Mouse (Mus musculus): ENCODE data around the gene Gucd1. TPM values are rescaled to one million over a fixed set of nuclear protein-coding genes. Genes with fewer than 3 reads are reported as not detected.

The Gucd1 gene
- polyA plus RNA-seq, 1 experiment from 2014 or later = 23.6 TPM

DNA sequence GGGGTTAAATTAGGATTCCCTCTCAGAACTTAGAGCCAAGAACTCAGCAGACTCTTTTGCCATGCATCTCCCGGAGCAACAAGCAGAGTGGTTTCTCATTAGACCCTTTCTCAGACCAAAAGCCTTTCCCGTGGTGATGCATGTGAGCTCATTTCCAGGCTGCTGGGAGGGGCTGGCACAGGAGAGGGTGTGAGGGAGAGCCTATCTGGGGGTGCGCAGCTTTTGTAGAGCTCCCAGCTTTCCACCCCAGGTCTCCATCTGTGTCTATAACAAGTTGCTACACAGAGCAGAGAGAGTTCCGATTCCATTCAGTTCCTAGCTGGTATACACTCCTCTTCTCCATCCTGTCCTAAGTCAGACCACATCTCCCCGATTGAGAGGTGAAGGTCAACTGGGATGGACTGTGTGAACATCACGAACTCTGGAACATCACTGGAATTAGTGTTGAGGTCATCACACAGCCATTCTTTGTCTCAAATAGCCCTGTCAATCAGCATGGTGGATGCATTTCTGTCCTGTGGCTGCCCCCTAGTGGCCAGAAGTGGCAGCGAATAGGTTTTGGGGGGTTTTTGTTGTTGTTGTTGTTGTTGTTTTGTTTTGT lies 78.5 kb downstream of the Gucd1 start:
- Histone ChIP-seq H3K27me3 (no peaks in the 10 kb centered on the region), H3K27ac (peak overlapping the region; percentile 51; the same call in 1 of the 2 replicates), H3K4me2 (no peak overlapping the region), H3K4me1 (peaks cover 15% of the 10 kb centered on the region; the same call in 1 of the 2 replicates), H3K36me3 (no peaks in the 10 kb centered on the region), H3K9me3 (no peaks in the 10 kb centered on the region), H3K4me3 (no peak overlapping the region), H3K9ac (no peak overlapping the region)
- WGBS = 37% methylated on average over 7 of the region's 7 CpGs
- ATAC-seq (ENCODE audit: borderline replicate concordance, extremely low read depth, low FRiP score, low TSS enrichment) = no peak

DNA sequence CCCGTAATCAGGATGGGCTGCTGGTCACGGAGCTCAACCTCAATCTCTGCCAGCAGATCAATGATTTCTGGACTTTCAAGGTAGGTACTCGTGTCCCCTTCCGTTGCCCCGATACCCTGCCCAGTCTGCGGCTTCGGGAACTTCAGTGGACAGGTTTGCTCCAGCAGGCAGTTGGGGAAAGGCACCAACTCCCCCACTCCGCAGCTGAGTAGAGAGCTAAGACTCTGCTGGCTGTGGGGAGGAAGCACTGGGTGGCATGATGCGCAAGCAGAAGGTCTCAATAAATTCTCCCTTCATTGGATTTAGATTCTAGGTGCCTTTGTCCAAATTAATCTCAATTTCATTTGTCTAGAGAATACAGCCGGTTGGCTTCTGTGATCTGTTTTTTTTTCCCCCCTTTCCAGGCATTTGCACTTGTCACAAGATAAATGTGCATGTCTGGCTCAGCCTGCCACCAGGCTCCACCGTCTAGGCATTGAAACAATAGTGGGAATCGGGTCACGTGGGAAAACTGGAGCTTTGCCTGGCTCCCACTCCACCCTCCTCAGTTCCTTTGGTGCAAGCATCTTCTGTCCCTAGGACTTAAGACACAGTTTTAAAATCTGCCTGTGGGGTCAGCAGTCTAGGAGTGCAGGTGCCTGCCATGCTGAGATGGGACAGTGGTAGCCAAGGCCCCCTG lies 79.5 kb downstream of the Gucd1 start:
- Histone ChIP-seq H3K4me3 (no peak overlapping the region), H3K4me2 (no peak overlapping the region), H3K27ac (no peak overlapping the region), H3K27me3 (no peaks in the 10 kb centered on the region), H3K9ac (no peak overlapping the region), H3K4me1 (peaks cover 13% of the 10 kb centered on the region; the same call in 1 of the 2 replicates), H3K36me3 (no peaks in the 10 kb centered on the region), H3K9me3 (no peaks in the 10 kb centered on the region)
- peak; percentile 11; the same call in 1 of the 2 replicates for ATAC-seq (ENCODE audit: borderline replicate concordance, extremely low read depth, low FRiP score, low TSS enrichment)
- 61% methylated on average over 13 of the region's 13 CpGs for WGBS

DNA sequence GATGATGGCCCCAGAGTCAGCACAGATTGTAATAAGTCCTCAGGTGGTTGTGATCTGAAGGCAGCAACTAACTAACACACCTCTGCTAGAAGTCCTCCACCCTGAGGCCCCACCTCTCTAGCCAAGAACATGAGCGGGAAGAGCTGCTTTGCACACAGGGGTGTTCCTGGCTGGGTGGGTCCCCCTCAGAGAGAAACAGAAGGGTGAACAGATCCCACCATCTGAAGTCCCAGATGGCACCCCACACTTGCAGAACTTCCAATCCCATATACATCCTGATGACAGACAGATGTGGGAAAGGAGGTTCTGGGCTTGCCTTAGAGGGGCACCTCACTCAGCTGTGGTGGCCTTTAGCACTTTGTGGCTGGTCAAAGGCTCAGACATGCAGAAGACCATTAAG lies 80.5 kb downstream of the Gucd1 start:
- WGBS = 100% methylated on average over 1 of the region's 1 CpGs
- H3K27ac ChIP-seq = no peak overlapping the region
- no peak overlapping the region for H3K4me2 ChIP-seq
- no peak overlapping the region for H3K9ac ChIP-seq
- H3K4me3 ChIP-seq = no peak overlapping the region
- ATAC-seq (ENCODE audit: borderline replicate concordance, extremely low read depth, low FRiP score, low TSS enrichment) = no peak
- no peaks in the 10 kb centered on the region for H3K9me3 ChIP-seq
- H3K36me3 ChIP-seq = no peaks in the 10 kb centered on the region
- H3K27me3 ChIP-seq = no peaks in the 10 kb centered on the region
- H3K4me1 ChIP-seq = peaks cover 13% of the 10 kb centered on the region; the same call in 1 of the 2 replicates

DNA sequence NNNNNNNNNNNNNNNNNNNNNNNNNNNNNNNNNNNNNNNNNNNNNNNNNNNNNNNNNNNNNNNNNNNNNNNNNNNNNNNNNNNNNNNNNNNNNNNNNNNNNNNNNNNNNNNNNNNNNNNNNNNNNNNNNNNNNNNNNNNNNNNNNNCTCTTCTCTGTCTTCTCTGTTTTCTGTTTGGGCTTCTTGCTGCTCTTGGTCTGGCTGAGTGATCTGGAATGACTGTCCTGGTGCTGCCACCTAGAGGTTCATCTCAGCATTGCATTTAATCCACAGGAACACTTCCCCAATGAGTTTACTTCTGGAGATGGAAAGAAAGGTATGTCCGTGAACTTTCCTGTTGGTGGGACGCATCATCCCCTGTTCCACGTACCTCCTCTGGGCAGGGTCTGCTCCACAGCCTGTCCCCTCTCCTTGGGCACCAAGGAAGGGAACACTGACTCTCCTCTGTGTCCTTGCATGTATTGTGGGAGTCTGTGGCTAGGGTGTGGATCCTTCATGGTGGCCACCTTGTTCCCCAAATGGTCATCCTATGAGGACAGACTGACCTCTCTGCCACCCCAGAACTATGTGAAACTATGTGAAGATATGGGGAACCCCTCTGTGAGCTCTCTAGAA lies 81.1 kb downstream of the Gucd1 start:
- H3K4me3 ChIP-seq = no peak overlapping the region
- H3K4me1 ChIP-seq = peaks cover 13% of the 10 kb centered on the region; the same call in 1 of the 2 replicates
- H3K9ac ChIP-seq = no peak overlapping the region
- H3K36me3 ChIP-seq = no peaks in the 10 kb centered on the region
- no peak overlapping the region for H3K27ac ChIP-seq
- H3K9me3 ChIP-seq = no peaks in the 10 kb centered on the region
- no peak overlapping the region for H3K4me2 ChIP-seq
- 9% methylated on average over 3 of the region's 3 CpGs for WGBS
- H3K27me3 ChIP-seq = no peaks in the 10 kb centered on the region
- ATAC-seq (ENCODE audit: borderline replicate concordance, extremely low read depth, low FRiP score, low TSS enrichment) = peak; percentile 43; the same call in 1 of the 2 replicates

DNA sequence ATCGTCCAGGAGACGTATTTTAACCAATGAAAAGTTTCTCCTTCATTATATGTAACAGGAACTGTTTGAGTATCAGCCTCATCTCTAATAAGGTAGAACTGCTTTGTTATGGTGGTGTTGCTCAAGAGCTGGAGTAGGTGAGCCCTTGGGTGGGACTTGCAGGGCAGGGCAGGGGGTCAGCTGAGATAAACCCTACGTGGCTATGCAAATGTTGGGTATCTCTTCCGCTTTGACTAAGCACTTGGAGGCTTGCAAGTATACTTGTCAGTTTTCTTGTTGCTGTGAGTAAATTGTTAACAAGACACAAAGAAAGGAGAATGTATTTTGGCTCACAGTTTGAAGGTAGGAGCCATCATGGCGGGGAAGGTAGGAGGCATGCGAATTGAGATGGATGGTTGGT lies 87.1 kb downstream of the Gucd1 start:
- H3K27me3 ChIP-seq = no peaks in the 10 kb centered on the region
- no peak overlapping the region for H3K27ac ChIP-seq
- no peaks in the 10 kb centered on the region for H3K4me1 ChIP-seq
- ATAC-seq (ENCODE audit: borderline replicate concordance, extremely low read depth, low FRiP score, low TSS enrichment) = no peak
- H3K9ac ChIP-seq = no peak overlapping the region
- WGBS = 90% methylated on average over 6 of the region's 6 CpGs
- H3K9me3 ChIP-seq = no peaks in the 10 kb centered on the region
- no peaks in the 10 kb centered on the region for H3K36me3 ChIP-seq
- no peak overlapping the region for H3K4me2 ChIP-seq
- H3K4me3 ChIP-seq = no peak overlapping the region

DNA sequence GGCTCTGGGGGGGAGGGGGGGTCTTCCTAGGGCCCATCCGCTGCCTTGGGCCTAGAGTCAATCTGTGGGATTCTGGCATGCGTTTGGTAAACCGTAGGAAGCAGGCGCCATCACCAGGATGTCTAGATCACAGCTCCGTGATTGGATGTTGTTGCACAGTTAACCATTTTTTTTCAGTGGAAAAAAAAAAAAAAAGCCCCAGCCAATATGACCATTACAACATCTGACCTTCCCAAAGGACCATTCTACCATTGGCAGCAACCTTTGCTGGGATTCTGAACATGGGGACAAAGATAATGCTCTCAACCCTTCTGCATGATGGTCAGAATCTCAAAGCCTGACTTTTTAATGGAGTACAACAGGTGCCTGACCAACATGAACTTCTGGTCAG lies 87.6 kb downstream of the Gucd1 start:
- H3K4me1 ChIP-seq = no peaks in the 10 kb centered on the region
- H3K9ac ChIP-seq = no peak overlapping the region
- H3K4me3 ChIP-seq = no peak overlapping the region
- WGBS = 82% methylated on average over 5 of the region's 5 CpGs
- no peak for ATAC-seq (ENCODE audit: borderline replicate concordance, extremely low read depth, low FRiP score, low TSS enrichment)
- no peaks in the 10 kb centered on the region for H3K27me3 ChIP-seq
- no peaks in the 10 kb centered on the region for H3K9me3 ChIP-seq
- H3K4me2 ChIP-seq = no peak overlapping the region
- H3K27ac ChIP-seq = no peak overlapping the region
- H3K36me3 ChIP-seq = no peaks in the 10 kb centered on the region

DNA sequence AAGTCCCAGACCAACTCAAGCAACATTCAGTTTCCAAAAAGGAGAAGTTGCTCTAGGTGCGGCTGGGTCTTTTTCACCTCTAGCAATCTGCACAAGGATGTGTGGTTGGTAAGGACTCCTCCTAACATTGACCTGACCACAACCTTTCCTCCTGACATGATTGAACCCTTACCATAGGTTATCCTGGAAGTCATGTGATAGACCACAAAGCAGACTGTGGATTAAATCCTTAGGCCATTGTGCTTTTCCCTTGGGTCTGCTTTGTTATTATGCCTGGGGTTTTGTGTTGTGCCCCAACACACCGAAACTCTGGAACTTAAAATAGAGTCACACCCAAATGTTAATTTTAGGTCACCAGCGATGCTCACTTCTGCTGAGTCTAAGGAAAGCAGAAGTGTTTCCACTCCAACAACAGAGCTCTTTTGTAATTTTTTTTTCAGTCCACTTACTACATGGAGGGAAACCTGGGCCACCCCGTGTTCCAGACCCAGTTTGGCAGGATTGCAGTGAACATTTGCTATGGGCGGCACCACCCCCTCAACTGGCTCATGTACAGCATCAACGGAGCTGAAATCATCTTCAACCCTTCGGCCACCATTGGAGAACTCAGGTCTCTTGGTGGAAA lies 88.1 kb downstream of the Gucd1 start:
- Histone ChIP-seq H3K36me3 (no peaks in the 10 kb centered on the region), H3K27me3 (no peaks in the 10 kb centered on the region), H3K9ac (no peak overlapping the region), H3K4me3 (no peak overlapping the region), H3K27ac (no peak overlapping the region), H3K9me3 (no peaks in the 10 kb centered on the region), H3K4me2 (no peak overlapping the region), H3K4me1 (no peaks in the 10 kb centered on the region)
- ATAC-seq (ENCODE audit: borderline replicate concordance, extremely low read depth, low FRiP score, low TSS enrichment) = no peak
- WGBS = 65% methylated on average over 7 of the region's 7 CpGs

DNA sequence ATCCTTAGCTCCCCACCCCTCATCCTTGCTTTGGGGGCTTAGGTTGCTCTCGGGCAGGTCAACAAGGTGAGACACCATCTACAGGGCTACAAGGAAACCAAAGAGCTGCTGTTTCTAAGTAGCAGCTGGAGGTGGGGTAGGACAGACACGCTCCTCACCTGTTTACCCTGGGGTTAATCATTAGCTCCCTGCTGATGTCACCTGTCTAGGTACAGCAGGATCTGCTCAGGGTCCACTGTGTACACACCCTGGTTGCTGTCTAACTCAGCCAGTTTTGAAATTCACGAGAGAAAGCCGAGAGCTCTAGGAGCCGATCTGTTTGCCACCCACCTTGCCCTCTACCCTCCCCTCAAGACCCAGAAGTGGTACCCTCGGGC lies 88.8 kb downstream of the Gucd1 start:
- Histone ChIP-seq H3K9me3 (no peaks in the 10 kb centered on the region), H3K27me3 (no peaks in the 10 kb centered on the region), H3K4me3 (no peak overlapping the region), H3K4me1 (no peaks in the 10 kb centered on the region; the same call in 1 of the 2 replicates), H3K9ac (no peak overlapping the region), H3K4me2 (no peak overlapping the region), H3K36me3 (no peaks in the 10 kb centered on the region), H3K27ac (no peak overlapping the region)
- 52% methylated on average over 6 of the region's 6 CpGs for WGBS
- ATAC-seq (ENCODE audit: borderline replicate concordance, extremely low read depth, low FRiP score, low TSS enrichment) = no peak

DNA sequence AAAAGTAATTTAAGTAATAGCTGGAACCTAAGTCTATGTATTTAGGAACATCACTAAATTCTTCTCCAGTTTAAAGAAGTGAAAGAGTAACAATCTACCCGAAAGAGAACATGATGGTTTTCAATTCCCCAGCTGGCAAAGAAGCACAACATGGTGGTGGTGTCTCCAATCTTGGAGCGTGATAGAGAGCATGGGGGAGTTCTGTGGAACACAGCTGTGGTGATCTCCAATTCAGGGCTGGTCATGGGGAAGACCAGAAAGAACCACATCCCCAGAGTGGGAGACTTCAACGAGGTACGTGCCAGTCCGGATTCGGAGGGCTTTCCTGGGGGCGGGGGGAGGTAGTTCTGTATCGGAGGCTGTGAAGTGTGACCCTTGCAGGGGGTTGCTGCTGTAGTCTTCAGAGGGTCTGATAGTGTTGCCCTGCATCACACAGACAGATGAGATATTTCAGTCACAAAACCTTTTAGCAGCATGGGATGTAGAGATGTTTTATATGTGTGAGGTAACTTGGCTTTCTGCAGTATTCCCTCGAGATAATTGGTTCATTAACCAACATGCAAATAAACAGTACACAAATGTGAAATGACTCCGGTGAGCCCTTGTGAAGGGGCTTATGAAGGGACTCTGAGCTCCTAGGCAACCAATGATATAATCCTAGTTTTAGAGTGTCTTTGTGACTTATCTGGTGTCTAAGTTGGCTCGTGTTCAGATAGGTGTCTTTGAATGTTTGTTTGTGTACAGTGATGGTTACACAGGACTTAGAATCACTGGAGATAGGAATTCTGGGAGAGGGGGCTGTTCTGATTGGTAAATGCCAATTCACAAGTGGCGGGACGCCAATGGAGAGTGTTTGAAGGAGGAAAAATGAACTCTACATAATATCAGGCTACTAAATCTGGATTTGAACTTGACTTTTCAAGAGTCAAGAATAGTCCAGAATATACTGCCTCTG lies 89.4 kb downstream of the Gucd1 start:
- Histone ChIP-seq H3K36me3 (no peaks in the 10 kb centered on the region), H3K4me2 (no peak overlapping the region), H3K9me3 (no peaks in the 10 kb centered on the region), H3K27me3 (no peaks in the 10 kb centered on the region), H3K9ac (no peak overlapping the region), H3K4me3 (no peak overlapping the region), H3K4me1 (no peaks in the 10 kb centered on the region; the same call in 1 of the 2 replicates), H3K27ac (no peak overlapping the region)
- no peak for ATAC-seq (ENCODE audit: borderline replicate concordance, extremely low read depth, low FRiP score, low TSS enrichment)
- 65% methylated on average over 13 of the region's 13 CpGs for WGBS

DNA sequence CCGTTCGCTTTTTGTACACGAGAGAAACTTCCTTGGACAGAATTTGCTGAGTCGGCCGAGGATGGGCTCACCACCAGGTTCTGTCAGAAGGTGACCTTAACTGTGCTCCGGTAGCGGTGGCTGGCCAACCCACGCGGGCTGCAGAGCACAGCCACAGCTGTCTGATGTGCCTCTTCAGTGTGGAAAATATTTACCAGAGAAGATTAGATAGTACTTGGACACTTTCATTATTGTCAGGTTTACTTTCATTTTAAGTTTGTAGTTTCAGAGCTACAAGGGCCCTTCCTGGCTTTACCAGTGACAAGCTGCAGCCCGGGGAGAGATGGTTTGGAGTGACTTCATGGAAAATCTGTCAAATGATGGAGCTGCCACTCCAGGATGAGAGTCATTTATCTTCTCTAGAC lies 93.3 kb downstream of the Gucd1 start:
- no peak for ATAC-seq (ENCODE audit: borderline replicate concordance, extremely low read depth, low FRiP score, low TSS enrichment)
- Histone ChIP-seq H3K27me3 (no peaks in the 10 kb centered on the region), H3K4me3 (no peak overlapping the region), H3K4me1 (no peaks in the 10 kb centered on the region; the same call in 1 of the 2 replicates), H3K4me2 (peak overlapping the region; percentile 2; the same call in 1 of the 2 replicates), H3K27ac (peak overlapping the region; percentile 16; the same call in 1 of the 2 replicates), H3K9me3 (no peaks in the 10 kb centered on the region), H3K36me3 (no peaks in the 10 kb centered on the region), H3K9ac (no peak overlapping the region)
- 39% methylated on average over 10 of the region's 10 CpGs for WGBS

DNA sequence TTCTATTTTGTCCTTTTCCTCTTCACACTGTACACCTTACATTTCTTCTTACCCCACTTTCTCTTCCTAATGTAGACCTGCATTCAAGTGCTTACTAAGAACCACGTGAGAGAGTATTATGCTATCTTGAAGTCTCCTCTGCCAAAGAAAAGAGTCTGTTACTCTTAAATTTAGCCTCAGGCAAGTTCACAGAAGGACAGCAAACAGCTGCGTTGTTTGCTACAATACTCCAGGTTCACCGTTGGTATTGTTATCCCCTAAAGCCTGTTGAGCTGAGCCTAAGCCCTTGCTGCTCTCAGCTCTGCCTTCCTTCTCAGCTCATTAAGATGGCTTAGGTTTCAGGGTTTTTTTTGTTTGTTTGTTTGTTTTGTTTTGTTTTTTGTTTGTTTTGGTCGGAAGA lies 99.0 kb downstream of the Gucd1 start:
- WGBS = 41% methylated on average over 4 of the region's 4 CpGs
- Histone ChIP-seq H3K27ac (no peak overlapping the region), H3K4me3 (no peak overlapping the region), H3K36me3 (no peaks in the 10 kb centered on the region), H3K4me1 (no peaks in the 10 kb centered on the region), H3K9ac (no peak overlapping the region), H3K27me3 (no peaks in the 10 kb centered on the region), H3K9me3 (no peaks in the 10 kb centered on the region), H3K4me2 (no peak overlapping the region)
- no peak for ATAC-seq (ENCODE audit: borderline replicate concordance, extremely low read depth, low FRiP score, low TSS enrichment)
